Mouse (Mus musculus) limb, embryonic 14.5 days (tissue): ENCODE measurements at regions not wholly inside any gene's neighbourhood (a gene's known extent, or its start where the extent isn't known, plus 50 kb on each side); places are given as distances from the start of the nearest gene placed in this dataset.

Experiments used
- ATAC-seq: fragments of 200-750 bp; cut with Nextera tagmentation; 2 replicates; pipeline ENCODE4 v1.8.0; 2017; ENCODE audit warnings: low read depth, moderate number of reproducible peaks, moderate TSS enrichment; ENCODE audit not compliant: low FRiP score
- DNase-seq: peaks from one replicate; pipeline ENCODE4 v3.0.0-alpha.2; 2015; ENCODE audit warnings: low spot score
- H3K27ac ChIP-seq: fragments of 300-500 bp; sonication (generic); replicated peaks from 2 replicates; pipeline ENCODE4 v1.5.1; 2014; ENCODE audit warnings: low read depth, mild to moderate bottlenecking, low read length, moderate library complexity, mixed read lengths
- H3K27me3 ChIP-seq: fragments of 300-500 bp; sonication (generic); 2 replicates; pipeline ENCODE4 v1.6.1; 2014; ENCODE audit warnings: low read length, mixed read lengths; ENCODE audit not compliant: control insufficient read depth, insufficient read depth
- H3K36me3 ChIP-seq: fragments of 300-500 bp; sonication (generic); 2 replicates; pipeline ENCODE4 v1.6.1; 2014; ENCODE audit warnings: mild to moderate bottlenecking, low read length, moderate library complexity, mixed read lengths; ENCODE audit not compliant: control insufficient read depth, insufficient read depth
- H3K4me1 ChIP-seq: fragments of 300-500 bp; sonication (generic); 2 replicates; pipeline ENCODE4 v1.6.1; 2014; ENCODE audit warnings: antibody characterized with exemption, low read length, mixed read lengths; ENCODE audit not compliant: control insufficient read depth, insufficient read depth
- H3K4me2 ChIP-seq: fragments of 300-500 bp; sonication (generic); replicated peaks from 2 replicates; pipeline ENCODE4 v1.6.1; 2014; ENCODE audit warnings: low read depth, mild to moderate bottlenecking, low read length, moderate library complexity; ENCODE audit not compliant: severe bottlenecking
- H3K4me3 ChIP-seq: fragments of 300-500 bp; sonication (generic); replicated peaks from 2 replicates; pipeline ENCODE4 v1.5.1; 2014; ENCODE audit warnings: low read length
- H3K9ac ChIP-seq: fragments of 300-500 bp; sonication (generic); 2 replicates; pipeline ENCODE4 v1.6.1; 2014; ENCODE audit warnings: mild to moderate bottlenecking, low read depth, low read length, moderate library complexity; ENCODE audit not compliant: severe bottlenecking
- H3K9me3 ChIP-seq: fragments of 300-500 bp; sonication (generic); 2 replicates; pipeline ENCODE4 v1.6.1; 2016; ENCODE audit warnings: low read length; ENCODE audit not compliant: control insufficient read depth
- POLR2A ChIP-seq: fragments of 200-500 bp; IDR thresholded peaks from 2 replicates; pipeline ENCODE4 v1.8.0; 2012; ENCODE audit warnings: inconsistent platforms, mild to moderate bottlenecking, moderate library complexity, borderline replicate concordance; ENCODE audit not compliant: insufficient read depth, insufficient read length; ENCODE audit errors: extremely low read depth
- WGBS: fragments of 180-500 bp; shearing (Covaris S2); extraction: QIAGEN DNeasy Blood & Tissue Kit; methylation state at CpG from one replicate; pipeline ENCODE4 v1.1.7; 2014; 5-methylcytosine and 5-hydroxymethylcytosine counted together

DNA sequence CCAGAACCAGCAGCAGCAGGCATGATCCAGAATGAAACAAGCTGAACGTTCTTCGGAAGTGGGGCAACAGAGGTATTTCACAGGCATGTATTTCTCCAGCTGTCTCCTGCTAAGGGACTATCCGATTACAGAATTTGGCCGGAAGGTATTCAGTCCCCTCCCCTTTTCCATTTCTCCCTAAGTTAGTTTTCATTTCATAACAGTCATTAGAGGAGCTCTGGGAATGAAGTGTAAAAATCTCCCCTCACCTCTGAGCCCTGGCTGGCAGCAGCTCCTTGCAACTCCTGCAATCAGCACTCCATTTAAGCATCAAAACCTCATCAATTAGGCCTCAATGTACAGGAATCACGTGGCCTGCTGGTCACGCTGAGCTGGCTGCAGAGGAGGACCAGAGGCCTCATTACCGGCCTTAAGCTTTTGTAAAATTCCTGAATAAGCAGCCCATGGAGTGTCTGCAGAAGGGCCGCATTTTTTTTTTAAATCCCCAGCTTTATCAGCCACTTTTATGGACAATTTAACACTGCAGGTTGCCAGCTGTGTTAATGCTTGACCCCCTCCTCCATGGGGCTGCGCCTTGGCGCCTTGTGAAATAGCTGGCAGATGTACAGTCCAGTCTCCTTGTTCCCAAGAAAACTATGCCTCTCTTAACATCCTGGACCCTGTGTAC, 456.1 kb upstream of the Kirrel3 start:
- Histone ChIP-seq H3K9ac (no peak overlapping the region), H3K27ac (no peak overlapping the region), H3K4me3 (no peak overlapping the region), H3K4me1 (peaks cover 9% of the 10 kb centered on the region; the same call in 1 of the 2 replicates), H3K4me2 (no peak overlapping the region; the same call in 1 of the 2 replicates), H3K9me3 (no peaks in the 10 kb centered on the region), H3K36me3 (no peaks in the 10 kb centered on the region), H3K27me3 (no peaks in the 10 kb centered on the region)
- ATAC-seq (peak; percentile 92), DNase-seq (peak; percentile 83)
- TF ChIP-seq POLR2A: no peak
- WGBS: 9% methylated on average over 10 of the region's 10 CpGs

DNA sequence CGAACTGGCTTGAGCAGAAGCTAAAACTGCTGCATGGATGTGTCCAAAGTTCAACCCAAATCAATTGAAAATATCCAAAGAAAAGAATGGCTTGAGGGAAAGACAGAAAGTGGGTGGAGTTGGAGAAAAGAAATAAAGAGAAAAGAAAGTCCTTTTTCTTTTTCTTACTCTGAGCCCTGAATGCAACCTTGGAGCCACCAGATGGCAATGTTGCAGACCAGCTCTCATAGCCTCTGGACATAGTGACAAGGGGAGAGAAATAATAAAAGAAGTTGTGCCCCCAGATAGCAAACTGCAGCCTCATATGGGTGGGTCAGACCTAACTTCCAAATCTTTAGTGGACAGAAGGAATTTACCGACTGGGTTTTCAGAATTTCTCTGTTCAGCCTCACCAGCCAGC, 431.3 kb upstream of the Kirrel3 start:
- no peak overlapping the region for H3K9ac ChIP-seq
- H3K4me1 ChIP-seq: no peaks in the 10 kb centered on the region
- H3K9me3 ChIP-seq: no peaks in the 10 kb centered on the region
- DNase-seq: no peak
- no peak for ATAC-seq
- no peak for TF ChIP-seq POLR2A
- no peak overlapping the region for H3K4me3 ChIP-seq
- H3K36me3 ChIP-seq: no peaks in the 10 kb centered on the region
- 64% methylated on average over 2 of the region's 2 CpGs for WGBS
- H3K27ac ChIP-seq: no peak overlapping the region
- no peak overlapping the region for H3K4me2 ChIP-seq
- no peaks in the 10 kb centered on the region for H3K27me3 ChIP-seq
